Mouse (Mus musculus) right cerebral cortex, adult 2 months (tissue): Measurements from ENCODE around the gene Cdkal1.

Source experiments
- DNase-seq, 2 experiments: peaks; one replicate each; pipeline ENCODE4 v3.0.0; 2021 to 2022; ENCODE audit warnings: low spot score in 2 of 2

Cdkal1 gene

GRCm38 (mm10) chr13:29248535-29248934, 606.9 kb downstream of the Cdkal1 start:
- DNase-seq: no peak

- no peak for DNase-seq
Observed at GRCm38 (mm10) chr13:29247800-29248199, 607.7 kb downstream of the Cdkal1 start.

- no peak for DNase-seq
Observed at GRCm38 (mm10) chr13:29235065-29235464, 620.4 kb downstream of the Cdkal1 start.

GRCm38 (mm10) chr13:29234442-29234841, 621.0 kb downstream of the Cdkal1 start:
- peak; percentile 40 to 48 for DNase-seq

DNA sequence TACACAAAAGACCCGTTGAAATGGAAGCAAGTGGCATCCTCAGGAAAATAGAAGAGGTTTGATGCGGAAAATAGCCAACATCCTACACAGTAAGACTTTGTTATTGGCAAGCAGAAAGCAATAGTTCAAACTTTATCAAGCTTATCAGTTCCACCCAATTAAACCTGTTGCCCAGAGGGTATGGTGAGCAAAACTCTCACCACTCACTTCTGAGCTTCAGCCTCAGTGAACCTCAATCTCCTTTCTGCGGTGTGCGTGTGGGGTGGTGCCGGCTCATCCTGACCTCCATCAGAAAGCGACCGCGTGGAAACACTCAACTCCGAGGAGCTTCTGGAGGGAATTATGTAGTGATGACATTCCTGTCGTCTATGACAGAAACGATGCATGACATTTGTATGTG, 621.5 kb downstream of the Cdkal1 start:
- DNase-seq: no peak

GRCm38 (mm10) chr13:29232681-29233080, 622.8 kb downstream of the Cdkal1 start:
- peak in 1 of 2 experiments; percentile 11 for DNase-seq

- DNase-seq: no peak
Observed at GRCm38 (mm10) chr13:29224815-29225214, 630.7 kb downstream of the Cdkal1 start.

DNA sequence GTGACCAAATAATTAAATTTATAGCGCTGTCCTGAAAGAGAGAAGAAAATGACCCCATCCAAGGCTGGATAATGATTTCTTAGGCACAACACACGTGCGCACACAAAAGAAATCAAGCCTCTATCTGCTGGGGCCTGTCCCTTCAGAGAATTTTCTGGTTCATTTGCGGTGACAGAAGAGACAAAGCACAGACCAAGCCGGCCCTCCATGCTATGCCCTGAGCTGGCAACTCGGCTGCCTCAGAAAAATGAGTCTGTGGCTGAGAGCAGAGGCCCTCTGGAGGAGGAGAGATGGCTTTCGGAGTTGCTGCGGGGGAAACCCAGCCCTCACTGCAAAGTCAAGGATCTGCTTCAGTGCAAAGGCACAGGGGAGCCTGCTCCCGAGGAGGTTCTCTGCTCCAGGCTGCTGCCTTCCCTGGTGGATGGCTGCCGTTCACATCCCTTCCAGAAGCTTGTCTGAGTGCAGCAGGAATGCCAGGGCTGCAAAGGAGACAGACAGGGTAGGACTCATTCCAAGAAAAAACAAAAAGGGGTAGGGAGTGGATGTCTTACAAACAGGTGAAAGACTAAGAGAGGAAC, 633.1 kb downstream of the Cdkal1 start:
- DNase-seq: no peak

DNA sequence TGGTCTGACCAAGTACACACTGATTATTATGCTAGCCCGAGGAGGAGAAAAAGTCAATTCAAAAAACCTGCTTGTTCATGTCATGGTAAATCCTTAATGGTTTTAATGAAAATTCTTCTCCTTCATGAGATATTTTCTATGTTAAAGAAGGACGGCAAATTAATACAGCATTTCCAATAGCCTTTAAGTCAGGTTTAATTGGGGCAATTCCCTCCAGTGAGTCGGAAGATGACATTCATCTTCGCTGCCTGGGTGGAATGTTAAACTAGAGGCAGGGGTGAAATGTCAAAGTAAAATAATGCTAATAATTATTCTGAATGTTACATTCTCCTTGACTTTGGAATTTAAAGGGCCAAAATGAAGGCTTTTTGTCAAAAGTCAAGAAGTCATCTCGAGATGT, 633.8 kb downstream of the Cdkal1 start:
- no peak for DNase-seq

DNA sequence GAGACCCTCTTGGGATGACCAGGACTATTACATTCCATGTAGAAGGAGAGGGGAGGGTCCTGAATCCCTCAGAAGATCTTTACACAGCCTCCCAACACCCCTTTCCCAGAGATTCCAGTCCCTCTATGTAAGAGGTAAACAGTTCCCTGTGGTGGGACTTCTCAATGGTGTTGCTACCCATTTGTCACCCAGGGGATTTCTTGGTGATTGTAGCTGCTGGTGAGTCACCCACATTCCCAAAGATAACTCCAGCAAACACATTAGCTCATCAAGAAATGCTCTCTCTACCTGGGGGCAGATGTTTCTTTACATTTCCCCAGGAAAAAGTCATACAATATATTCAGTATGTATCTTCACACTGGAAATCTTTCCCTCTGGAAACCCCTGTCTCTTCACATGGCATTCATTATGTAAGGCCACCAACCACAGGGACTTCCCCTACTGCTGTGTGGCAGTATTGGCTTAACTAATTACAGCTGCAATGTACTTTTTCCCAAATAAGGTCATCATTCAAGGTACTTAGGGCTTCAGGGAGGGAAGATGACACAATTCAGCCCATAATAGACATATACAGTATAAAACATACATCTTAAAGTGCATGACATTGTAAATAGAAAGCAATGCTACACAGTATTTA, 636.8 kb downstream of the Cdkal1 start:
- DNase-seq: no peak

GRCm38 (mm10) chr13:29210159-29211021, 645.1 kb downstream of the Cdkal1 start:
- DNase-seq: peak in 1 of 2 experiments; percentile 22

GRCm38 (mm10) chr13:29208749-29209148, 646.7 kb downstream of the Cdkal1 start:
- no peak for DNase-seq

DNA sequence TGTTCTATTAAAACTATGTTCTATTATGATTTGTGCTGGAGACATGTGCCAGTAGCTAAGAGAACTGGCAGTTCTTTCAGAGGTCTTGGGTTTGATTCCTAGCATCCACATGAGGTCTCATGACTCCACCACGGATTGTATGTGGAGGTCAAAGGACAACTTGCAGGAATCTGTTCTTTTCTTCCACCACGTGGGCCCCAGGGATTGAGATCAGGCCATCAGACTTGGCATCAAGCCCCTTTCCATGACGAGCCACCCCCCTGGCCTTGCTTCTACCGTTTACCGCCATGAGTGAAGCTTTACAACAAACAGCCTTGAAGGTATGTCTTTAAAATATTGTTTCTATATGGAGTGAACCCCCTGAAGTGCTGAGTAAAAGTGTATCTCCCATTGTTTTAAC, 651.6 kb downstream of the Cdkal1 start:
- DNase-seq: no peak

- no peak for DNase-seq
Observed at GRCm38 (mm10) chr13:29203426-29203825, 652.0 kb downstream of the Cdkal1 start.

GRCm38 (mm10) chr13:29202562-29202961, 652.9 kb downstream of the Cdkal1 start:
- no peak for DNase-seq

DNA sequence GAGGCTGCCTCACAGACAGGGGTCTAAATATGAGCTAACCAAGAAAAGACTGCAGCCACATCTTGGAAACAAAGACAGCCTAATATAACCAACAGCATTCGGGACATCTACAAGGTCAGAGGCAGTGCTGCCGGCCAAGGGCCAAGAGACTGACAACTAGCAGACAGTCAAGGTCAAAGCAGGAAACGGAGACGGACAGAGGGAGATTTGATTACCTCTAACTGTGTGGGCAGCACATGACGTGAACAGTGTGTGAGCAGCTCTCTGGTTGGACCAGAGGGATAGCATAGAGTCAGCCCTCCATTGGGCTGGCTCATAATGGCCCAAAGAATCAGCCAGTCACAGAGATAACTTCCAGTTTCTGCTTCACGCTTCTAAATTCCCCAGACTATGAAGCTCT, 655.8 kb downstream of the Cdkal1 start:
- no peak for DNase-seq

GRCm38 (mm10) chr13:29196798-29197498, 658.5 kb downstream of the Cdkal1 start:
- DNase-seq: no peak

DNA sequence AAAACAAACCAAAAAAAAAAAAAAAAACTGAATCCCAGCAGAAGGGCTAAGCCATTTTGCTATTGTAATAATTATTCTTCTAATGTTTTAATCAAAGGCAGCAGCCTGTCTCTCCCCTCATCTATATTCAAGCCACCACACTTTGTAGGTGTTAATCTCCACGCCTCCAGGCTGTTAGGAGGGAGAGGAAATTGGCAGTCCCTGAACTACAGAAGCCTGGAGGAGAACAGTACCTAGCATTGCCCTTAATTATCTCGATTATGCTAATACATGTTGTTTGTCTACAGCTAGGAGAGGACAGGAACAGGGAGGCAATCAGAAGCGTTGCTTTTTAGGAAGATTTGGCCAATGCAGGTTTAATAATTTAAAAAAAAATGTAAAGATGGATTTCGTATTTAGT, 659.8 kb downstream of the Cdkal1 start:
- no peak for DNase-seq

- DNase-seq: no peak
Observed at GRCm38 (mm10) chr13:29194946-29195345, 660.5 kb downstream of the Cdkal1 start.

GRCm38 (mm10) chr13:29192697-29193096, 662.8 kb downstream of the Cdkal1 start:
- DNase-seq: no peak

- no peak for DNase-seq
Observed at GRCm38 (mm10) chr13:29190548-29190947, 664.9 kb downstream of the Cdkal1 start.

DNA sequence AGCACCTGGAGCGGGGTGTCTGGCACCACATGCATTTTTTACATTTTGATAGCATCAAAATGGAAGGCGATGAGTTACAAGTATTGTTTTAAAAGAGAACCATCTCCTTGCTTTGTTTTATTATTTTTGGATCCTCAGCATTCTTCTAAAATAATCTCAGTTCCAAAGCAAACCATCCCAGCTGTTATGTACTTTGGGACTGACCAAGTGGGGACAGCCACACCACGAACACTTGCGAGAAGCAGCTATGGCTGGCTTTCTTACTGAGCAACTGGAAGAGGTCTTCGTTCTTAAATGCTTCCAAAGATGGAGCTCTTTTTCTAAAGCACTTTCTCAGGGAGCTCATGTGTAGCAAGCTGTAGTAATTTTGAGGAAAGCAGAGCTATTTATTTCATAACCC, 668.7 kb downstream of the Cdkal1 start:
- no peak for DNase-seq
